Mouse (Mus musculus): ENCODE results near the gene Il16.

- no peak for TF ChIP-seq CTCF (IDR thresholded peaks at IDR 0.05; ENCODE audit: low read depth)
- no peak for TF ChIP-seq EP300 (IDR thresholded peaks at IDR 0.05; ENCODE audit: low read depth)
Observed at GRCm38 (mm10) chr7:83615272-83615671, 130.3 kb downstream of the Il16 start.
